In the genomic region with DNA sequence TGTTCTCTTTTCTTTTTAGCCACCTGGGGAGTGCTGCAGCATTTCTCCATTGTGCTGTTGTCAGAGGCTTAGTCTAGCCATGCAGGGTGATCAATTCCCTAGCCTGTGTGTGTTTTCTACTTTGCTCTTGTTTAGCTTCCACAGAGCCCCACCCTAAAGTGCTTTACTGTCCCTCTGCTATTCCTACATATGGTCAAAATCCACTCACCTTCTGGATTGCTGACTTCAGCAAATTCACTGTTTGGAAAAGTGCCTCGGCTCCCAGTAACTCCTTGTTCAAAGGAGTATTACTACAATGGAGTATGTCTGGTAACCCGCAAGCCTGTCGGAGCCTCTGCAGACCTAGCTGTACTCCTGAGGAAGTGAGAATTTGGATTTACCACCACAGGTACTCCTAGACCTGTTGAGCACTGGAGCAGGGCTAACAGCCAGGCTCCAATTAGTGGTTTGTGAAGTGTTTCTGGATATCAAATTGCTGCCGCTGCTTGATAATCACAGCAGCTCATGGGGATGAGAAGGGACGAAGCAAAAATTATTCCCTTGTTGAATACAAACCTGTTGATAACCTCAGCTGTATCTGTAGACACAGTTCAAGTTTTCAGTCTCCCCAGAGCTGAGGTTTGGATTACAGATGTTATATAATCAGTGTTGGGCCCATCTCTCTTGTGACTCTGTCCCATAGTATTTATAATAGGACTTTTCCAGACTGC, we compare ENCODE assay signal across 9 mouse cellular contexts. TPM values are rescaled to one million over a fixed set of nuclear protein-coding genes. Genes with fewer than 3 reads are reported as not detected.
DNase-seq lines count a peak whose midpoint lies in the region; ATAC-seq lines count a peak whose summit lies in the region.
"Had no signal": no experiment of that assay in that cellular context is flagged by ENCODE, and none has a peak within 500 bp of the region (broad histone marks: within the 10 kb centered on the region; RNA-seq: fewer than 3 reads in every experiment).

No protein-coding gene starts in this region.

- no peak for ATAC-seq in megakaryocyte, adult 5-6 weeks (ENCODE audit: poor library complexity, severe bottlenecking)
- no peak for ATAC-seq in forebrain, embryonic 11.5 days (replicated peaks; ENCODE audit: low FRiP score)
- ATAC-seq in lung, embryonic 16.5 days (ENCODE audit: low read depth) = no peak
- ATAC-seq in stomach, embryonic 16.5 days (ENCODE audit: insufficient read depth, low FRiP score) = no peak

- WGBS in forebrain, embryonic 11.5 days = 25% methylated on average over 5 of the region's 5 CpGs
- WGBS in lung, embryonic 16.5 days = 43% methylated on average over 5 of the region's 5 CpGs
- 40% methylated on average over 5 of the region's 5 CpGs for WGBS in stomach, embryonic 16.5 days

- H3K27me3 ChIP-seq in megakaryocyte, embryonic 14.5 days (replicated peaks) = peaks cover 2% of the 10 kb centered on the region
- no peaks in the 10 kb centered on the region for H3K27me3 ChIP-seq in forebrain, embryonic 11.5 days (ENCODE audit: control insufficient read depth, insufficient read depth, low read length)
- no peaks in the 10 kb centered on the region for H3K27me3 ChIP-seq in lung, embryonic 16.5 days (ENCODE audit: control insufficient read depth, insufficient read depth, low read depth, low read length)
- H3K27me3 ChIP-seq in stomach, embryonic 16.5 days (ENCODE audit: control insufficient read depth, insufficient read depth, low read length) = no peaks in the 10 kb centered on the region

- H3K4me2 ChIP-seq in forebrain, embryonic 11.5 days (ENCODE audit: low read depth, low read length, severe bottlenecking) = peak overlapping the region; percentile 91; the same call in 1 of the 2 replicates
- peak overlapping the region; percentile 89 for H3K4me2 ChIP-seq in lung, embryonic 16.5 days (ENCODE audit: low read depth, low read length)
- H3K4me2 ChIP-seq in stomach, embryonic 16.5 days (ENCODE audit: low read depth, low read length) = peak overlapping the region; percentile 54
- H3K4me2 ChIP-seq: liver, embryonic 15.5 days had no signal

- H3K4me3 ChIP-seq in megakaryocyte, embryonic 14.5 days (replicated peaks) = peak overlapping the region; percentile 12
- peak overlapping the region; percentile 14; the same call in 1 of the 2 replicates for H3K4me3 ChIP-seq in forebrain, embryonic 11.5 days (ENCODE audit: low read depth, low read length)
- H3K4me3 ChIP-seq in lung, embryonic 16.5 days (ENCODE audit: low read length) = peak overlapping the region; percentile 8; the same call in 1 of the 2 replicates
- peak overlapping the region; percentile 93 for H3K4me3 ChIP-seq in stomach, embryonic 16.5 days (replicated peaks; ENCODE audit: low read length)
- H3K4me3 ChIP-seq: liver, embryonic 15.5 days had no signal

- H3K9ac ChIP-seq in forebrain, embryonic 11.5 days (ENCODE audit: low read length) = no peak overlapping the region
- H3K9ac ChIP-seq in lung, embryonic 16.5 days (ENCODE audit: low read length) = peak overlapping the region; percentile 32
- peak overlapping the region; percentile 54; the same call in 1 of the 2 replicates for H3K9ac ChIP-seq in stomach, embryonic 16.5 days (ENCODE audit: low read length)
- H3K9ac ChIP-seq: liver, embryonic 15.5 days had no signal

- no peak overlapping the region for H3K27ac ChIP-seq in forebrain, embryonic 11.5 days (ENCODE audit: low read depth, low read length)
- peak overlapping the region; percentile 39 for H3K27ac ChIP-seq in lung, embryonic 16.5 days (ENCODE audit: low read length)
- H3K27ac ChIP-seq in stomach, embryonic 16.5 days (ENCODE audit: low read length) = no peak overlapping the region; the same call in 1 of the 2 replicates
- H3K27ac ChIP-seq: liver, embryonic 15.5 days had no signal

- no peak for DNase-seq in forebrain, embryonic 11.5 days (ENCODE audit: low spot score)
- DNase-seq in right cerebral cortex, postnatal 36 days (ENCODE audit: low spot score in 2 of 2) = no peak
- no peak for DNase-seq in gastrocnemius, adult 8-10 months (ENCODE audit: low spot score in 2 of 2)
- no peak for DNase-seq in right cerebral cortex, adult 18-20 months

- peaks cover 5% of the 10 kb centered on the region for H3K36me3 ChIP-seq in megakaryocyte, embryonic 14.5 days (replicated peaks; ENCODE audit: low read length)
- no peaks in the 10 kb centered on the region for H3K36me3 ChIP-seq in forebrain, embryonic 11.5 days (ENCODE audit: control insufficient read depth, insufficient read depth, low read length)
- H3K36me3 ChIP-seq in lung, embryonic 16.5 days (ENCODE audit: control insufficient read depth, insufficient read depth, low read length) = 0 out of 2 replicates have a peak, but pooled peaks cover 2% of the 10 kb centered on the region
- no peaks in the 10 kb centered on the region for H3K36me3 ChIP-seq in stomach, embryonic 16.5 days (ENCODE audit: control insufficient read depth, insufficient read depth, low read length)
- H3K36me3 ChIP-seq: liver, embryonic 15.5 days had no signal

- no peaks in the 10 kb centered on the region for H3K9me3 ChIP-seq in megakaryocyte, embryonic 14.5 days
- no peaks in the 10 kb centered on the region for H3K9me3 ChIP-seq in forebrain, embryonic 11.5 days (ENCODE audit: control insufficient read depth, low read length)
- no peaks in the 10 kb centered on the region for H3K9me3 ChIP-seq in lung, embryonic 16.5 days (ENCODE audit: control insufficient read depth, low read length)
- no peaks in the 10 kb centered on the region for H3K9me3 ChIP-seq in stomach, embryonic 16.5 days (replicated peaks; ENCODE audit: control insufficient read depth, low read length)
- H3K9me3 ChIP-seq: liver, embryonic 15.5 days had no signal

- peaks cover 17% of the 10 kb centered on the region for H3K4me1 ChIP-seq in megakaryocyte, embryonic 14.5 days
- H3K4me1 ChIP-seq in forebrain, embryonic 11.5 days (replicated peaks; ENCODE audit: control insufficient read depth, insufficient read depth, low read length) = peaks cover 5% of the 10 kb centered on the region
- H3K4me1 ChIP-seq in lung, embryonic 16.5 days (replicated peaks; ENCODE audit: control insufficient read depth, insufficient read depth, low read length) = peaks cover 7% of the 10 kb centered on the region; the same call in 1 of the 2 replicates
- H3K4me1 ChIP-seq in stomach, embryonic 16.5 days (ENCODE audit: control insufficient read depth, insufficient read depth, low read length) = peaks cover 9% of the 10 kb centered on the region

RNA-seq across cellular contexts. Expression of gene Jun, which starts 3.8 kb away (rescaled TPM):
- polyA plus RNA-seq in megakaryocyte, embryonic 14.5 days (2012; ENCODE audit: insufficient read depth, low replicate concordance) = 157 and 392 TPM in 2 replicates
- total RNA-seq in megakaryocyte, adult 5-6 weeks (2015) = 88.4 and 91.5 TPM in 2 replicates
- total RNA-seq in megakaryocyte, adult 5-6 weeks (2017) = 141 and 162 TPM in 2 replicates
- 60.7 and 62.7 TPM in 2 replicates for polyA plus RNA-seq in forebrain, embryonic 11.5 days (2014; fragmentation: Nextera tagmentation; extraction: Ambion mirVana)
- 110 and 119 TPM in 2 replicates for polyA plus RNA-seq in lung, embryonic 16.5 days (2015; fragmentation: Nextera tagmentation; extraction: Ambion mirVana)
- 90.7 and 107 TPM in 2 replicates for polyA plus RNA-seq in stomach, embryonic 16.5 days (2015; fragmentation: Nextera tagmentation; extraction: Ambion mirVana)
- total RNA-seq in gastrocnemius, adult 8-10 months (2022) = 10 to 100 TPM; 43.7 to 85.1 (median 58.2) TPM

Comparison
In these comparisons a context has a peak if more than half of its experiments do, and no peak if none do; other contexts are left out.
1. H3K4me3 ChIP-seq: peak in every context shown above with its lines; median percentile 93 in stomach, embryonic 16.5 days; 14 in forebrain, embryonic 11.5 days; 12 in megakaryocyte, embryonic 14.5 days; 8 in lung, embryonic 16.5 days.